8 mouse cellular contexts compared by ENCODE assay signal in genomic region chr5:129878946-129879345, GRCm38 (mm10). TPM values are rescaled to one million over a fixed set of nuclear protein-coding genes. Genes with fewer than 3 reads are reported as not detected.
A peak's percentile ranks its signal among the peaks of the same experiment; 100 is the strongest.
DNase-seq lines count a peak whose midpoint lies in the region; ATAC-seq and TF ChIP-seq lines count a peak whose summit lies in the region.

No protein-coding gene starts in this region.

- WGBS in heart, embryonic 11.5 days (ENCODE audit: insufficient replicate concordance) = 36% methylated on average over 2 of the region's 2 CpGs
- 76% methylated on average over 2 of the region's 2 CpGs for WGBS in bone marrow, adult 2 months
- WGBS in kidney, adult 2 months = 13% methylated on average over 2 of the region's 2 CpGs
- WGBS in liver, adult 2 months = 13% methylated on average over 2 of the region's 2 CpGs

- 0 out of 2 replicates have a peak, but pooled peaks have one; percentile 12 for TF ChIP-seq CTCF in bone marrow, adult 2 months (IDR thresholded peaks at IDR 0.05; ENCODE audit: control insufficient read depth, insufficient read depth, low read length)
- peak; percentile 91 for TF ChIP-seq CTCF in kidney, adult 2 months (conservative IDR thresholded peaks at IDR 0.05; ENCODE audit: insufficient read depth, insufficient read length, low read depth, low read length)
- peak; percentile 94 for TF ChIP-seq CTCF in liver, adult 2 months (IDR thresholded peaks at IDR 0.05; ENCODE audit: low read depth, low read length)

- no peak overlapping the region for H3K9ac ChIP-seq in heart, embryonic 11.5 days (ENCODE audit: low read depth, low read length)
- no peak overlapping the region for H3K9ac ChIP-seq in liver, adult 2 months (ENCODE audit: low read depth, low read length)

- peaks cover 15% of the 10 kb centered on the region for H3K36me3 ChIP-seq in heart, embryonic 11.5 days (ENCODE audit: control insufficient read depth, insufficient read depth, low read length)
- H3K36me3 ChIP-seq in kidney, adult 2 months (ENCODE audit: control insufficient read depth, insufficient read depth, low read length) = peaks cover 11% of the 10 kb centered on the region
- H3K36me3 ChIP-seq in liver, adult 2 months (ENCODE audit: control insufficient read depth, insufficient read depth, low read length) = peaks cover 26% of the 10 kb centered on the region

- TF ChIP-seq POLR2A in bone marrow, adult 2 months (IDR thresholded peaks at IDR 0.05; ENCODE audit: borderline replicate concordance, control insufficient read depth, low read depth, low read length) = no peak
- no peak for TF ChIP-seq POLR2A in kidney, adult 2 months (IDR thresholded peaks at IDR 0.05; ENCODE audit: low read depth, low read length)
- no peak for TF ChIP-seq POLR2A in liver, adult 2 months (IDR thresholded peaks at IDR 0.05; ENCODE audit: extremely low read depth, insufficient read depth, low read length)

- no peak for ATAC-seq in heart, embryonic 11.5 days (replicated peaks; ENCODE audit: insufficient number of reproducible peaks, low FRiP score, low TSS enrichment)
- ATAC-seq in megakaryocyte-erythroid progenitor cell, adult 5-6 weeks (replicated peaks; ENCODE audit: low FRiP score, low TSS enrichment, poor library complexity, severe bottlenecking) = no peak

- no peak overlapping the region for H3K4me3 ChIP-seq in heart, embryonic 11.5 days (ENCODE audit: low read depth, low read length)
- H3K4me3 ChIP-seq in bone marrow, adult 2 months (replicated peaks; ENCODE audit: control insufficient read depth, low read depth, low read length) = no peak overlapping the region
- H3K4me3 ChIP-seq in kidney, adult 2 months (ENCODE audit: insufficient read depth, low read depth, low read length) = no peak overlapping the region
- no peak overlapping the region for H3K4me3 ChIP-seq in liver, adult 2 months (ENCODE audit: insufficient read depth, low read depth, low read length)

- peak; percentile 84 to 86 for DNase-seq in heart, adult 18-20 months
- peak; percentile 73 to 88 for DNase-seq in gastrocnemius, adult 8-10 months (ENCODE audit: low spot score in 2 of 2)
- peak; percentile 91 for DNase-seq in kidney, adult 2 months
- peak; percentile 90 for DNase-seq in liver, adult 2 months (ENCODE audit: extremely low read depth, low read depth, low spot score)
- DNase-seq in right cerebral cortex, adult 2 months (ENCODE audit: low spot score in 2 of 2) = peak; percentile 35 to 37

- H3K4me2 ChIP-seq in heart, embryonic 11.5 days = no peak overlapping the region

- no peak overlapping the region for H3K27ac ChIP-seq in heart, embryonic 11.5 days (ENCODE audit: low read depth, low read length)
- H3K27ac ChIP-seq in bone marrow, adult 2 months (ENCODE audit: control insufficient read depth, insufficient read depth, low read depth, low read length, poor library complexity) = no peak overlapping the region
- peak overlapping the region; percentile 25; the same call in 1 of the 2 replicates for H3K27ac ChIP-seq in kidney, adult 2 months (ENCODE audit: insufficient read depth, low read depth, low read length)
- H3K27ac ChIP-seq in liver, adult 2 months (replicated peaks; ENCODE audit: insufficient read depth, low read depth, low read length) = no peak overlapping the region

- no peaks in the 10 kb centered on the region for H3K27me3 ChIP-seq in heart, embryonic 11.5 days (ENCODE audit: control insufficient read depth, insufficient read depth, low read length)
- no peaks in the 10 kb centered on the region for H3K27me3 ChIP-seq in kidney, adult 2 months (replicated peaks; ENCODE audit: control insufficient read depth, insufficient read depth, low read length)
- no peaks in the 10 kb centered on the region for H3K27me3 ChIP-seq in liver, adult 2 months (ENCODE audit: control insufficient read depth, insufficient read depth, low read length)

- H3K9me3 ChIP-seq in heart, embryonic 11.5 days (replicated peaks; ENCODE audit: control insufficient read depth, low read length) = no peaks in the 10 kb centered on the region

- no peaks in the 10 kb centered on the region; the same call in 1 of the 2 replicates for H3K79me2 ChIP-seq in liver, adult 2 months (ENCODE audit: control insufficient read depth, insufficient read depth, low read length)

- peaks cover 8% of the 10 kb centered on the region for H3K4me1 ChIP-seq in heart, embryonic 11.5 days (ENCODE audit: control insufficient read depth, insufficient read depth, low read length)
- no peaks in the 10 kb centered on the region for H3K4me1 ChIP-seq in bone marrow, adult 2 months (ENCODE audit: control insufficient read depth, insufficient read depth, low read length)
- peaks cover 3% of the 10 kb centered on the region; the same call in 1 of the 2 replicates for H3K4me1 ChIP-seq in kidney, adult 2 months (ENCODE audit: control insufficient read depth, insufficient read depth, low read length)
- H3K4me1 ChIP-seq in liver, adult 2 months (ENCODE audit: control insufficient read depth, insufficient read depth, low read length) = 0 out of 2 replicates have a peak, but pooled peaks cover 2% of the 10 kb centered on the region

RNA-seq across cellular contexts. Expression of gene Chchd2, which starts 8.3 kb away (rescaled TPM):
- 1,000 to 10,000 TPM; 1,175 to 1,318 TPM for total RNA-seq in heart, adult 18-20 months (2021)
- 871 and 955 TPM in 2 replicates for polyA plus RNA-seq in heart, embryonic 11.5 days (2014; fragmentation: Nextera tagmentation; extraction: Ambion mirVana)
- 657 and 717 TPM in 2 replicates for polyA plus RNA-seq in bone marrow, adult 2 months (2011; ENCODE audit: insufficient read depth, insufficient read length, low replicate concordance, missing spikeins)
- 100 to 1,000 TPM; 640 to 672 (median 655) TPM for total RNA-seq in gastrocnemius, adult 8-10 months (2022)
- polyA plus RNA-seq in kidney, adult 2 months (2012; rRNA removed) = 1,042 and 1,503 TPM in 2 replicates
- 1,393 and 1,612 TPM in 2 replicates for total RNA-seq in liver, adult 2 months (2014; rRNA removed)
- 1,062 and 1,287 TPM in 2 replicates for polyA plus RNA-seq in liver, adult 2 months (2012; rRNA removed)
- total RNA-seq in megakaryocyte-erythroid progenitor cell, adult 5-6 weeks (2014; fragmentation: Nextera tagmentation) = 465 and 490 TPM in 2 replicates
- total RNA-seq in megakaryocyte-erythroid progenitor cell, adult 5-6 weeks (2017) = 208 and 245 TPM in 2 replicates

RNA-seq across cellular contexts. Expression of gene Zbed5, which starts 16.6 kb away (rescaled TPM):
- total RNA-seq in heart, adult 18-20 months (2021) = under 1 TPM; 0.46 to 0.69 TPM
- 4.8 and 5.8 TPM in 2 replicates for polyA plus RNA-seq in heart, embryonic 11.5 days (2014; fragmentation: Nextera tagmentation; extraction: Ambion mirVana)
- polyA plus RNA-seq in bone marrow, adult 2 months (2011; ENCODE audit: insufficient read depth, insufficient read length, low replicate concordance, missing spikeins) = 1.5 TPM in 1 of 2 replicates, not detected in the other
- under 1 TPM; 0.25 to 0.59 (median 0.46) TPM for total RNA-seq in gastrocnemius, adult 8-10 months (2022)
- 0.54 and 0.61 TPM in 2 replicates for polyA plus RNA-seq in kidney, adult 2 months (2012; rRNA removed)
- 5.1 and 5.8 TPM in 2 replicates for total RNA-seq in liver, adult 2 months (2014; rRNA removed)
- 0.62 TPM in 2 replicates for polyA plus RNA-seq in liver, adult 2 months (2012; rRNA removed)
- 0.98 and 2.6 TPM in 2 replicates for total RNA-seq in megakaryocyte-erythroid progenitor cell, adult 5-6 weeks (2014; fragmentation: Nextera tagmentation)
- 2.1 and 4.7 TPM in 2 replicates for total RNA-seq in megakaryocyte-erythroid progenitor cell, adult 5-6 weeks (2017)

RNA-seq across cellular contexts. Expression of gene Phkg1, which starts 19.4 kb away (rescaled TPM):
- total RNA-seq in heart, adult 18-20 months (2021) = 10 to 100 TPM; 14.3 to 14.7 TPM
- 0.32 and 0.42 TPM in 2 replicates for polyA plus RNA-seq in heart, embryonic 11.5 days (2014; fragmentation: Nextera tagmentation; extraction: Ambion mirVana)
- polyA plus RNA-seq in bone marrow, adult 2 months (2011; ENCODE audit: insufficient read depth, insufficient read length, low replicate concordance, missing spikeins) = 6.4 TPM in 1 of 2 replicates, not detected in the other
- 100 to 1,000 TPM; 317 to 357 (median 343) TPM for total RNA-seq in gastrocnemius, adult 8-10 months (2022)
- polyA plus RNA-seq in kidney, adult 2 months (2012; rRNA removed) = 3.2 and 3.7 TPM in 2 replicates
- 0.13 and 0.28 TPM in 2 replicates for total RNA-seq in liver, adult 2 months (2014; rRNA removed)
- polyA plus RNA-seq in liver, adult 2 months (2012; rRNA removed) = 0.07 and 0.15 TPM in 2 replicates
- 0.33 and 0.45 TPM in 2 replicates for total RNA-seq in megakaryocyte-erythroid progenitor cell, adult 5-6 weeks (2014; fragmentation: Nextera tagmentation)
- 1.4 TPM in 2 replicates for total RNA-seq in megakaryocyte-erythroid progenitor cell, adult 5-6 weeks (2017)

RNA-seq across cellular contexts. Expression of gene Nupr1l, which starts 29.4 kb away (rescaled TPM):
- total RNA-seq in heart, adult 18-20 months (2021) = 1 to 10 TPM in 1 of 2 experiments, under 1 TPM in 1; 0.45 to 1.1 TPM
- 1.0 and 2.4 TPM in 2 replicates for polyA plus RNA-seq in heart, embryonic 11.5 days (2014; fragmentation: Nextera tagmentation; extraction: Ambion mirVana)
- not detected in 2 replicates for polyA plus RNA-seq in bone marrow, adult 2 months (2011; ENCODE audit: insufficient read depth, insufficient read length, low replicate concordance, missing spikeins)
- under 1 TPM in 1 of 4 experiments, not detected in 3; 0.44 TPM for total RNA-seq in gastrocnemius, adult 8-10 months (2022)
- polyA plus RNA-seq in kidney, adult 2 months (2012; rRNA removed) = 5.7 and 7.4 TPM in 2 replicates
- total RNA-seq in liver, adult 2 months (2014; rRNA removed) = 0.54 and 2.2 TPM in 2 replicates
- polyA plus RNA-seq in liver, adult 2 months (2012; rRNA removed) = 1.2 and 2.2 TPM in 2 replicates
- total RNA-seq in megakaryocyte-erythroid progenitor cell, adult 5-6 weeks (2014; fragmentation: Nextera tagmentation) = 2.7 and 15.3 TPM in 2 replicates
- total RNA-seq in megakaryocyte-erythroid progenitor cell, adult 5-6 weeks (2017) = 0.75 and 1.1 TPM in 2 replicates

RNA-seq across cellular contexts. Expression of gene Sumf2, which starts 32.2 kb away (rescaled TPM):
- 10 to 100 TPM; 10.3 to 11.9 TPM for total RNA-seq in heart, adult 18-20 months (2021)
- 35.6 and 37.3 TPM in 2 replicates for polyA plus RNA-seq in heart, embryonic 11.5 days (2014; fragmentation: Nextera tagmentation; extraction: Ambion mirVana)
- polyA plus RNA-seq in bone marrow, adult 2 months (2011; ENCODE audit: insufficient read depth, insufficient read length, low replicate concordance, missing spikeins) = 7.7 and 16.3 TPM in 2 replicates
- total RNA-seq in gastrocnemius, adult 8-10 months (2022) = 10 to 100 TPM in 2 of 4 experiments, 1 to 10 TPM in 2; 6.7 to 13.1 (median 10.5) TPM
- polyA plus RNA-seq in kidney, adult 2 months (2012; rRNA removed) = 19.5 and 20.7 TPM in 2 replicates
- 5.8 and 6.0 TPM in 2 replicates for total RNA-seq in liver, adult 2 months (2014; rRNA removed)
- 8.9 and 10.2 TPM in 2 replicates for polyA plus RNA-seq in liver, adult 2 months (2012; rRNA removed)
- total RNA-seq in megakaryocyte-erythroid progenitor cell, adult 5-6 weeks (2014; fragmentation: Nextera tagmentation) = 23.2 and 26.7 TPM in 2 replicates
- total RNA-seq in megakaryocyte-erythroid progenitor cell, adult 5-6 weeks (2017) = 36.6 and 39.8 TPM in 2 replicates

Comparison
In these comparisons a context has a peak if more than half of its experiments do, and no peak if none do; other contexts are left out.
1. DNase-seq: peak in every context shown above with its lines; median percentile 91 in kidney, adult 2 months; 90 in liver, adult 2 months; 85 in heart, adult 18-20 months; 80 in gastrocnemius, adult 8-10 months; 36 in right cerebral cortex, adult 2 months.
2. CTCF ChIP-seq: peak in every context shown above with its lines; median percentile 94 in liver, adult 2 months; 91 in kidney, adult 2 months; 12 in bone marrow, adult 2 months.
3. RNA of gene Phkg1, which starts 19.4 kb away (total RNA-seq): 317 to 357 TPM in gastrocnemius, adult 8-10 months; 14.3 to 14.7 TPM in heart, adult 18-20 months, 0.33 to 1.4 TPM in megakaryocyte-erythroid progenitor cell, adult 5-6 weeks and 0.13 to 0.28 TPM in liver, adult 2 months; every median in the first group is over 10 times any median in the second.